Mouse (Mus musculus): ENCODE results near the gene Znhit3. TPM values are rescaled to one million over a fixed set of nuclear protein-coding genes. Genes with fewer than 3 reads are reported as not detected.

Gene Znhit3
- total RNA-seq, 2 experiments from 2014 or later: 34.8 to 36.5 TPM

GRCm38 (mm10) chr11:84871548-84872069, 44.6 kb downstream of the Znhit3 start:
- TF ChIP-seq CTCF (IDR thresholded peaks at IDR 0.05): no peak
- Histone ChIP-seq H3K4me3 (peak overlapping the region; percentile 88), H3K27ac (peak overlapping the region; percentile 100)
- intact Hi-C loops (cut with DNase I): loop anchor here (2.0 to 5.0 kb wide), 2 partner anchors 33 to 271 kb away; partner anchors contain the start of gene Usp32
- DNase-seq (ENCODE audit: extremely low spot score in 1 of 2, low spot score in 2 of 2): no peak

GRCm38 (mm10) chr11:84871046-84871445, 45.1 kb downstream of the Znhit3 start:
- intact Hi-C loops (cut with DNase I): loop anchor here (2.0 to 5.0 kb wide), 2 partner anchors 34 to 271 kb away; partner anchors contain the start of gene Usp32
- H3K4me3 ChIP-seq: peak overlapping the region; percentile 88
- no peak for TF ChIP-seq CTCF (IDR thresholded peaks at IDR 0.05)
- peak overlapping the region; percentile 100 for H3K27ac ChIP-seq
- DNase-seq (ENCODE audit: extremely low spot score in 1 of 2, low spot score in 2 of 2): no peak

GRCm38 (mm10) chr11:84870337-84871043, 45.7 kb downstream of the Znhit3 start, which contains the start of gene Ggnbp2:
Gene Ggnbp2, minus strand, starts transcription at chr11:84870817.
- peak; percentile 88 to 92 for DNase-seq (ENCODE audit: extremely low spot score in 1 of 2, low spot score in 2 of 2)
- TF ChIP-seq CTCF (IDR thresholded peaks at IDR 0.05): no peak
- intact Hi-C loops (cut with DNase I): loop anchor here (1.0 to 5.0 kb wide), 3 partner anchors 10 to 272 kb away; partner anchors contain the start of genes Myo19, Pigw and Usp32
- Histone ChIP-seq H3K27ac (peak within 1 kb of the TSS; percentile 100), H3K4me3 (peak within 1 kb of the TSS; percentile 88)

- no peak; the same call in 1 of the 2 replicates for TF ChIP-seq CTCF (IDR thresholded peaks at IDR 0.05)
Measured at GRCm38 (mm10) chr11:84869537-84870232, 46.5 kb downstream of the Znhit3 start.

DNA sequence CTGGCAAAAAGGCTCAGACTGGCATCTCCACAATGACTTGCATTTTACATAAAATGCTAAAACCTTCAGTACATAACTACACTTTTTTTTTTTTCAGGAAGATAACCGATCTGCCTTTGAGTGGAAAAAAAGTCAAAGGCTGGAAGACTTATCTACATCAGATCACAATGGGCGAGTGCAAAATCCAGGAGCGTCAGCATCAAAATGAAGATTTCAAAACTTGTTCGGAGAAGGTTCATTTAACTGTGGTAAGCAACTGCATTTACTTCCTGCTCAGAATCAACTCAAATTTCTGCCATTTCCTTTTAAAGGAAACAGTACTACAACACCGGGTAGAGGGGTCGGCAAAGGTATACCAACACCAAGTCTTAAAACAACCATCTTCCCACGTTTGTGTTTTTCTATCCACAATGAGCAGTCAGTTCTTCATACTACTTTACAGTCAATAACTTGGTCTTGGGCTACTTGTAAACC, 47.3 kb downstream of the Znhit3 start:
- TF ChIP-seq CTCF (IDR thresholded peaks at IDR 0.05): no peak
- H3K27ac ChIP-seq: peak overlapping the region; percentile 93; the same call in 1 of the 2 replicates
- intact Hi-C loops (cut with DNase I): no loop called here

More at GRCm38 (mm10) chr11:84869537-84870232, 46.5 kb downstream of the Znhit3 start:
- Histone ChIP-seq H3K4me3 (peak overlapping the region; percentile 88), H3K27ac (peak overlapping the region; percentile 93)
- peak; percentile 87 to 92 for DNase-seq (ENCODE audit: extremely low spot score in 1 of 2, low spot score in 2 of 2)
- intact Hi-C loops (cut with DNase I): loop anchor here (1.0 to 5.0 kb wide), 3 partner anchors 11 to 273 kb away; partner anchors contain the start of genes Myo19, Pigw and Usp32

GRCm38 (mm10) chr11:84867586-84867985, 48.6 kb downstream of the Znhit3 start:
- no peak for DNase-seq (ENCODE audit: extremely low spot score in 1 of 2, low spot score in 2 of 2)
- Histone ChIP-seq H3K27ac (no peak overlapping the region), H3K4me3 (no peak overlapping the region)
- no peak for TF ChIP-seq CTCF (IDR thresholded peaks at IDR 0.05)
- intact Hi-C loops (cut with DNase I): no loop called here

More for the DNA sequence above, 47.3 kb downstream of the Znhit3 start:
- no peak for DNase-seq (ENCODE audit: extremely low spot score in 1 of 2, low spot score in 2 of 2)
- peak overlapping the region; percentile 88 for H3K4me3 ChIP-seq

GRCm38 (mm10) chr11:84865268-84865667, 50.9 kb downstream of the Znhit3 start:
- no peak for DNase-seq (ENCODE audit: extremely low spot score in 1 of 2, low spot score in 2 of 2)
- Histone ChIP-seq H3K27ac (no peak overlapping the region), H3K4me3 (no peak overlapping the region)
- TF ChIP-seq CTCF (IDR thresholded peaks at IDR 0.05): no peak
- intact Hi-C loops (cut with DNase I): no loop called here

Small RNAs within 50 kb of the gene (microRNA-seq; reads per million reads assigned to microRNA genes)
- gene Gm23564: 0 reads per million in 2 experiments

Other genes with a start within 250 kb of the Znhit3 start
- gene Mrm1, start 96.9 kb downstream of the Znhit3 start, total RNA-seq (2021): 10 to 100 TPM; 14.4 to 18.2 TPM
- gene Dhrs11, start 87.4 kb downstream of the Znhit3 start, total RNA-seq (2021): 1 to 10 TPM; 7.2 to 7.8 TPM
- gene Ggnbp2, start 45.5 kb downstream of the Znhit3 start, total RNA-seq (2021): 10 to 100 TPM; 93.8 to 97.1 TPM
- gene Myo19, start 36.2 kb downstream of the Znhit3 start, total RNA-seq (2021): 10 to 100 TPM; 14.5 to 20.5 TPM
- gene Pigw, start 36.1 kb downstream of the Znhit3 start, total RNA-seq (2021): 1 to 10 TPM; 6.8 to 7.7 TPM
- gene Car4, start 41.4 kb upstream of the Znhit3 start, total RNA-seq (2021): 100 to 1,000 TPM in 1 of 2 experiments, 10 to 100 TPM in 1; 78.6 to 101 TPM
- 100 to 1,000 TPM; 122 to 126 TPM for gene Usp32, start 223.8 kb upstream of the Znhit3 start, total RNA-seq (2021)

Data from left cerebral cortex, adult 2 months (tissue).